Mouse (Mus musculus): ENCODE measurements at regions not wholly inside any gene's neighbourhood (a gene's known extent, or its start where the extent isn't known, plus 50 kb on each side); places are given as distances from the start of the nearest gene placed in this dataset.

- ATAC-seq (ENCODE audit: insufficient number of reproducible peaks, low FRiP score, low TSS enrichment): no peak
These were observed 149.2 kb upstream of the Zc3h12a start for GRCm38 (mm10) chr4:125276861-125277260.

- no peak for ATAC-seq (ENCODE audit: insufficient number of reproducible peaks, low FRiP score, low TSS enrichment)
These were observed 147.6 kb upstream of the Zc3h12a start for GRCm38 (mm10) chr4:125275259-125275658.

- no peak for ATAC-seq (ENCODE audit: insufficient number of reproducible peaks, low FRiP score, low TSS enrichment)
These were observed 143.3 kb upstream of the Zc3h12a start for GRCm38 (mm10) chr4:125270951-125271350.

- no peak for ATAC-seq (ENCODE audit: insufficient number of reproducible peaks, low FRiP score, low TSS enrichment)
These were observed 138.6 kb upstream of the Zc3h12a start for GRCm38 (mm10) chr4:125266212-125266611.

- no peak for ATAC-seq (ENCODE audit: insufficient number of reproducible peaks, low FRiP score, low TSS enrichment)
These were observed 137.9 kb upstream of the Zc3h12a start for GRCm38 (mm10) chr4:125265575-125265974.

GRCm38 (mm10) chr4:125265065-125265464, 137.4 kb upstream of the Zc3h12a start:
- ATAC-seq (ENCODE audit: insufficient number of reproducible peaks, low FRiP score, low TSS enrichment): no peak

GRCm38 (mm10) chr4:125261547-125261946, 133.9 kb upstream of the Zc3h12a start:
- ATAC-seq (ENCODE audit: insufficient number of reproducible peaks, low FRiP score, low TSS enrichment): no peak

- no peak for ATAC-seq (ENCODE audit: insufficient number of reproducible peaks, low FRiP score, low TSS enrichment)
These were observed 131.7 kb upstream of the Zc3h12a start for GRCm38 (mm10) chr4:125259306-125259705.

- no peak for ATAC-seq (ENCODE audit: insufficient number of reproducible peaks, low FRiP score, low TSS enrichment)
These were observed 130.3 kb upstream of the Zc3h12a start for GRCm38 (mm10) chr4:125257916-125258315.

- no peak for ATAC-seq (ENCODE audit: insufficient number of reproducible peaks, low FRiP score, low TSS enrichment)
These were observed 125.5 kb upstream of the Zc3h12a start for GRCm38 (mm10) chr4:125253161-125253560.

- no peak for ATAC-seq (ENCODE audit: insufficient number of reproducible peaks, low FRiP score, low TSS enrichment)
These were observed 124.6 kb upstream of the Zc3h12a start for GRCm38 (mm10) chr4:125252228-125252627.

GRCm38 (mm10) chr4:125249061-125249460, 121.4 kb upstream of the Zc3h12a start:
- ATAC-seq (ENCODE audit: insufficient number of reproducible peaks, low FRiP score, low TSS enrichment): no peak

GRCm38 (mm10) chr4:125246171-125246570, 118.5 kb upstream of the Zc3h12a start:
- ATAC-seq (ENCODE audit: insufficient number of reproducible peaks, low FRiP score, low TSS enrichment): no peak

- ATAC-seq (ENCODE audit: insufficient number of reproducible peaks, low FRiP score, low TSS enrichment): no peak
These were observed 114.9 kb upstream of the Zc3h12a start for GRCm38 (mm10) chr4:125242512-125242911.

- ATAC-seq (ENCODE audit: insufficient number of reproducible peaks, low FRiP score, low TSS enrichment): no peak
These were observed 114.1 kb upstream of the Zc3h12a start for GRCm38 (mm10) chr4:125241577-125242262.

GRCm38 (mm10) chr4:125231711-125232260, 104.1 kb upstream of the Zc3h12a start:
- no peak for ATAC-seq (ENCODE audit: insufficient number of reproducible peaks, low FRiP score, low TSS enrichment)

- no peak for ATAC-seq (ENCODE audit: insufficient number of reproducible peaks, low FRiP score, low TSS enrichment)
These were observed 99.6 kb upstream of the Zc3h12a start for GRCm38 (mm10) chr4:125227194-125227593.

- no peak for ATAC-seq (ENCODE audit: insufficient number of reproducible peaks, low FRiP score, low TSS enrichment)
These were observed 95.3 kb upstream of the Zc3h12a start for GRCm38 (mm10) chr4:125222922-125223321.

GRCm38 (mm10) chr4:125220314-125220713, 92.7 kb upstream of the Zc3h12a start:
- ATAC-seq (ENCODE audit: insufficient number of reproducible peaks, low FRiP score, low TSS enrichment): no peak

GRCm38 (mm10) chr4:125219209-125219608, 91.6 kb upstream of the Zc3h12a start:
- ATAC-seq (ENCODE audit: insufficient number of reproducible peaks, low FRiP score, low TSS enrichment): no peak

- ATAC-seq (ENCODE audit: insufficient number of reproducible peaks, low FRiP score, low TSS enrichment): no peak
These were observed 86.7 kb upstream of the Zc3h12a start for GRCm38 (mm10) chr4:125214306-125214705.

GRCm38 (mm10) chr4:125212176-125212530, 84.5 kb upstream of the Zc3h12a start:
- ATAC-seq (ENCODE audit: insufficient number of reproducible peaks, low FRiP score, low TSS enrichment): no peak

Data from cerebellum, adult (tissue).